Mouse (Mus musculus): ENCODE measurements around the gene Kif11.

DNA sequence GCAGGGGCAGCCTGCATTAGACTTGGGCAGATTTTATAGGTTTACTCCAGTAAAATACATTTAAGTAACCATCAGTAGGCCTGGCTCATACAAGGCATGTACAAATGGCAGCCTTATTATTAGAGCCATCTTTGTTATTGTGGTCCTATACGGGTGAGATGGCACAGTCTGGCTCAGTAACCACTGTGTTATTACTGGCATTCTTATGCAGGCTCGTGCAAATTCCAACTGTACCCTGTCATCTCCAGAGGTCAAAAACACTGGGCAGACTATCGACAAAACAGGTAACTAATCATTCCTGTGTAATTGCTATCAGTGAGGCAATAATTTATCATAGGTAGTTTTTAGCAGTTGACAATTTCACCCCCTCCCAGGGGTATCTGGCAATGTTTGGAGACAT, 29.9 kb upstream of the Kif11 start:
- TF ChIP-seq POLR2A (IDR thresholded peaks at IDR 0.05; ENCODE audit: extremely low read depth, insufficient read depth, low read length) (no peak), CTCF (IDR thresholded peaks at IDR 0.05; ENCODE audit: low read depth, low read length) (no peak)

All from liver, adult 2 months (tissue).